Mouse (Mus musculus): ENCODE measurements around the gene 1700037C18Rik. TPM values are rescaled to one million over a fixed set of nuclear protein-coding genes. Genes with fewer than 3 reads are reported as not detected.
"Not testable (repeated sequence)": the region's sequence is repeated elsewhere in the genome, so short reads cannot be mapped to it uniquely, and the experiment has no call there.

Gene 1700037C18Rik
- total RNA-seq, 2 experiments from 2014 or later: 2.4 to 2.8 TPM

DNA sequence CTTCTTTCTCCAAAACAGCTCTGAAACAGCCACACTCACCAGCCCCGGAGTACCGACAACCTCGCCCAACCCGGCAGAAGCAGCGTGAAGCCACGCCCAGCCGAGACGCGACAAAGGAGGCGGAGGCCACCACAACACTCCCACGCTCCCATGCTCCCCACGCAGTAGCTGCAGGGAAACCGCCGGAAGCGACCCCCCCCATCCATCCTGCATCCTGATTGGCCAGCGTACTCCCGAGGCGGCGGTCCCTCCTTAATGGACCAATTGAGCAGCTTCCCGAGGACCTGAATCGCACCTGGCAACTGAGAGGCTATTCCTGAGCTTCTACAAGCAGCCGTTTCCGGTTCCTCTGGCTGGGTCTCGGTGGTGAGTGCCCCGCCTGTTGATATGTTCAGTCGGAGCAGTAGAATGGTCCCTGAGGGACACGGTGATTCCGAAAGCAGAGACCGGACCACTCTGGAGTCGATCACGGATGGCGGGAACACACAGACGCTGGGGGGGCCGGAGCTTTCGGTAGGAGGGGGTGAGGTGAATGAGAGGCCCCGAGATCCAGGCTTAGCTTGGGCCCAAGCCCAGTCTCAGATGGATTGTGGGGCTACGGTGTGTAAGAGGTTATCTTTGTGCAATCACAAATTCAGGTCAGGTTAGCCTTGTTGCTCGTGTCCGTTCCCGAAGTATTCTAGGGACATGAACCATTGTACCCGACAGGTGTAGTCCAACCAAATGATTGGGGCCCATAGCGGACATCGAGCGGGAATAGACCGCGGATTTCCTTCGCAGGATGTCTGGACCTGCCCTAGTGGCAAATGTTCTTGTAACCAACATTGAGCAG lies 36.1 kb downstream of the 1700037C18Rik start, which contains the start of gene Naa60:
Gene Naa60, plus strand, starts transcription at position 160 of the 832 bp plus-strand sequence.
- DNase-seq (ENCODE audit: low spot score): peak; percentile 86

DNA sequence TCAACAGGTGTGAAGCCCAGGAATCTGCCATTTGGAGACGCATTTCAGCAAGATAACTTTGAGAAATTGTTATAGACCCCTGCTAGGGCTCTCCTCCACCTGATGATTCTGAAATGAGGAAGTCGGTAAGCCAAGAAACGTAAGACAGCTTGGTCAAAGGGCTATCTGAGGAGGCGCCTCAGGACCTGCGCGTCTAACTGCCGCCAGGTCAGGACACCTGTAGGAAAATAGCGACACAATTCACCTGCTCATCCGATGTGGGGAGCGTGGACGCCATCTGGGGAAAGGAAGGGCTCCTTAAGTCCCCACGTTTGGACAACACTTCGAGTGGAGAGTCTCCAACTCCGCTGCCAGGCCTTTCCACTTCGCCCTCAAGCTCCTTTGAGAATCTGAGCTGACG lies 36.7 kb downstream of the 1700037C18Rik start:
- no peak for DNase-seq (ENCODE audit: low spot score)

DNA sequence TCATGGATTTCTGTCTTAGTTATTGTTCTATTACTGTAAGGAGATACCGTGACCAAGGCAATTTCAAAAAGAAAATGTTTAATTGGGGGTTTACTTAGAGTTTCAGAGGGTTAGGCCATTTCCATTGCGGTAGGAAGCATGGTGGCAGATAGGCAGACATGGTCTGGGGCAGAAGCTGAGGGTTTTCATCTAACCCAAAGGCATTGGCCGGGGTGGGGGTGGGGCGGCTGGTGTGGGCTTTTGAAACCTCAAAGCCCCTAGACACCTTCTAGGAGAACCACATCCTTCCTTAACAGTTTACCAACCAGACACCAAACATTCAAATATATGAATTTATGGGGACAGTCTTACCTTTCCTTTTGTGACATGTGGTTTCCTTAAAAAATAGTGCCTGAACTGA lies 49.2 kb downstream of the 1700037C18Rik start:
- no peak for DNase-seq (ENCODE audit: low spot score)

DNA sequence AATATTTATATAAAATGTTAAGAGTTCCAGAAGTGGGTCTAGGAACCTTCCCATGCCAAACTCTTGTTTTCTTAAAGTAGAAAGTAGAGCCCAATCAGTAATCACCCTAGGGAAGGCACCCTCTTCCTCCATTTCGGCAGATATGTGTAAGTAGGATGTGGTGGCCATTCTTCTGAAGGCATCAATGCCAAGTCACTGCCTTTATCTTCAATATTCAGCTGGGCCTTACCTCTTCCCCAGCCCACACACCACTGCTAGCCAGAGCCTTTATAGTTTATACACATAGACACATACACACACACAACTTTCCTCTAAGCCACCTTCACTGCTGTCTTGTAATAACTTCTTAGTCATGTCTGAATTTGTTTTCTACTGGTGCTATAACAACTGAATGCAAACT lies 52.7 kb downstream of the 1700037C18Rik start:
- no peak for DNase-seq (ENCODE audit: low spot score)

DNA sequence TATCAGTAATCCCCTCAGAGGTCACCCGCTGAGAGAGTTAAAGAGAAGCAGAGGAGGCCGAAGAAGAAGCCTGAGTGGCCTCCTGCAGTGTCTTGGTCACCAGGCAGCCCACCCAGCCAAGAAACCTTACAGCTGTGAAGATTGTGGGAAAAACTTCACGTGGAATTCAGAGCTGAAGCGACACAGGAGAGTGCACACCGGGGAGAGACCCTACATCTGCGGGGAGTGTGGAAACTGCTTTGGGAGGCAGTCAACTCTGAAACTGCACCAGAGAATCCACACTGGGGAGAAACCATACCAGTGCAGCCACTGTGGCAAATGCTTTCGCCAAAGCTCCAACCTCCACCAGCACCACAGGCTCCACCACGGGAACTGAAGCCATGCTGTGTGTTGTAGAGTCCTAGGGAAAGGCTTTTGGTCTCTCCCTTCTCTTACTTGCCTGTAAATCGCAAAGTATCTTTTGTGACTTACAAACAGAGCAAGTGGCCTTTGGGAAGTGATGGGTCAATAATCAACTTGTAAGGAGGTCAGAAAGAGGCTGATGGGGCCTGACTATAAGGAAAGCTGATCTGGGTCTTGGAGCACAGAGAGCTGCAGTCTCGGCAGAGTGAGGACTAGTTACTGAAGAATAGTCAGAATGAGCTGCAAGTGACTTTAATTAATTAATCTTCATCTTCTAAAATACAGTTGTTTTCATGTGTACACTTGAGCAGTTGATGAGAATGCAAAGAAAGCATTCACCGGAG lies 53.9 kb downstream of the 1700037C18Rik start:
- DNase-seq (ENCODE audit: low spot score): no peak

DNA sequence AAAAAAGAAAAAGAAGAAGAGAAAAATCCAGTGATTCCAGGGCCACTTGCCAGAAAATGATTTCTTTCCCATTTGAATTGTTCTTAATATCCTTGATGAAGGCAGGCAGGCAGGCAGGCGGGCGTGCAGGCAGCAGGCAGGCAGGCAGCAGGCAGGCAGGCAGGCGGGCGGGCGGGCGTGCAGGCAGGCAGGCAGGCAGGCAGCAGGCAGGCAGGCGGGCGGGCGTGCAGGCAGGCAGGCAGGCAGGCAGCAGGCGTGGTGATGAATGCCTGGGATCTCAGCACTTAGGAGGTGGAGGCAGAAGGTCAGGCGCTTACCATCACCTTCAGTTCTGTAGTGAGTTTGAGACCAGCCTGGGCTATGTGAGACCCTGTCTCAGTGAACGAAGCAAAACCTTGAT lies 55.9 kb downstream of the 1700037C18Rik start:
- DNase-seq (ENCODE audit: low spot score): no peak

DNA sequence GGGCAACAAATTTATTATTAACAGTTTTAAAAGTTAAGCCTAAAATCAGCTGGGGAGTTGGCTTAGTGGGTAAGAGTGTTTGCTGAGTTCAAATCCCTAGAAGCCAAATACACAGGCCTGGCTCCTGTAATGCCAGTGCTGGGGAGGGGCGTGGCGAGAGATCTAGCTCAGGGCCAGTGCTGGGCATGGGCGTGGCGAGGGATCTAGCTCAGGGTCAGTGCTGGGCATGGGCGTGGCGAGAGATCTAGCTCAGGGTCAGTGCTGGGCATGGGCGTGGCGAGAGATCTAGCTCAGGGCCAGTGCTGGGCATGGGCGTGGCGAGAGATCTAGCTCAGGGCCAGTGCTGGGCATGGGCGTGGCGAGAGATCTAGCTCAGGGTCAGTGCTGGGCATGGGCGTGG lies 57.2 kb downstream of the 1700037C18Rik start:
- DNase-seq (ENCODE audit: low spot score): not testable (repeated sequence)

DNA sequence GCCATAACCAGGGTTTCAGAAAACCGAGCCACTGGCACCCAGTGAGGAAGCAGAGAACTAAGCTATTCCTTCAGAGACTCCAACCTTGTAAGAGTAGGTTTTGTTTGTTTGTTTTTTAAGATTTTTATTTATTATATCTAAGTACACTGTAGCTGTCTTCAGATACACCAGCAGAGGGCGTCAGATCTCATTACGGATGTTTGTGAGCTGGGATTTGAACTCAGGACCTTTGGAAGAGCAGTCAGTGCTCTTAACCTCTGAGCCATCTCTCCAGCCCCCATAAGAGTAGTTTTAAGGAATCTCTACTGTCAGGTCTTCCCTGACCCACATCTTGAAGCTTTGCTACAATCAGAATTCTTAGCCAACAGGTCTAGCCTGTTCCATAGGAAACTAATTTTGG lies 60.1 kb downstream of the 1700037C18Rik start:
- no peak for DNase-seq (ENCODE audit: low spot score)

DNA sequence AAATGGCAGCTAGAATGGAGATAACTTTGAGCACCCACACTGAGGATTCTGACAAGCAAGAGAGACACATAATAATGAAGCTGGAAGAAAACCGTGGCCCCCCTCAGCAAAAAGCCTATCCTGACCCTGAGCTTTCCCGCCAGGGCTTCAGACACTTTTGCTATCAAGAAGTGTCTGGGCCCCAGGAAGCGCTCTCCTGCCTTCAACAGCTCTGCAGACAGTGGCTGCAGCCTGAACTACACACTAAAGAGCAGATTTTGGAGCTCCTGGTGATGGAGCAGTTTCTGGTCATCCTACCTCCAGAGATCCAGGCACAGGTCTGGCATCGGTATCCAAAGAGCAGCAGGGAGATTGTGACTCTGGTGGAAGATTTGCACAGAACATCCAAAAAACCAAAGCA lies 60.6 kb downstream of the 1700037C18Rik start:
- no peak for DNase-seq (ENCODE audit: low spot score)

DNA sequence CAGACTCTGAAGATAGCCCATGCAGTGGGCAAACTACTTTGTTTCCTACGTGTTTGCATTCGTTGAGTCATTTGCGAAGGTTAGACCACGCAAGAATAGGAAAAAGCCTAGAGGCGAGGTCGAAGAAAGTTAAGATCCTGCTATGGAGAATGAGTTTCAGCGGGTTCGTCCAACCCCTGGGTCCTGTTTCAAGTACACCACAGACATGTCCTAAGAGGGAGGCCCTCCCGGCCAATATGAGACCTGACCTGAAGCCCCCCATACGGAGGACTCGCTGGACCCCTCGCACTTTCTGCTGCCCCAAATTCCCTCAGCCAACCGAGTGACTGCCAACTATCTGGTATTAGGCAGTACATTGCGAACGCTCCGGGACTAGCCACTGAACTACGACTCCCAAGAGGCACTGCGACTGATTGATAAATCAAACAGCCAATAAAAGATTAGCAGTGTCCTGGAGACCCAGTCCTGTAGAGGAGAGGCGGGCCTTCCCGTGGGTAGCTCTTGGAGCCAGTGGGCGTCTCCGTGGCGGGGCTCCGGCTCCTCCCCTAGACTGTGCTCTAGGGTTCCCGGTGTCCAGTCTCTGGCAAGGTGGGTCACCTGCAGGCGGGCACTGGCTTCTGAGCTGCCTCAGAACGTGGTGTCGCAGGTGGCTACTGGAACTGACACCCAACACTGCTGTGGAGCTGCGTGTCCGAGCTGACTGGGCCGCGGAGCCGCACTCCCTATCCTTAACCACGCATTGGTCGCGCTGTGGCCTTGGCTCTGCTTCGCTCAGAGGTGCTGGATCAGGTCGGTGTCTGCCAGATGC lies 61.6 kb downstream of the 1700037C18Rik start, which contains the start of gene Zfp174:
Gene Zfp174, plus strand, starts transcription at position 558 of the 808 bp plus-strand sequence.
- peak; percentile 98 for DNase-seq (ENCODE audit: low spot score)

Small RNAs within 50 kb of the gene (microRNA-seq; reads per million reads assigned to microRNA genes)
- not detected for gene Gm23493

Other genes starting within 250 kb of the 1700037C18Rik start
- not detected for gene Mefv, start 190.6 kb downstream of the 1700037C18Rik start, total RNA-seq (2021)
- 1 to 10 TPM; 5.4 to 6.1 TPM for gene Zfp263, start 164.6 kb downstream of the 1700037C18Rik start, total RNA-seq (2021)
- gene Olfr15, start 77.8 kb downstream of the 1700037C18Rik start, total RNA-seq (2021): not detected
- gene Zfp174, start 61.4 kb downstream of the 1700037C18Rik start, total RNA-seq (2021): 1 to 10 TPM; 1.7 to 1.9 TPM
- gene Naa60, start 36.3 kb downstream of the 1700037C18Rik start, total RNA-seq (2021): 10 to 100 TPM; 36.8 to 37.1 TPM
- 1 to 10 TPM; 6.3 to 7.2 TPM for gene Zfp597, start 24.1 kb downstream of the 1700037C18Rik start, total RNA-seq (2021)
- not detected for gene Gm20695, start 24.0 kb downstream of the 1700037C18Rik start, total RNA-seq (2021)
- gene Cluap1, start 112 bp upstream of the 1700037C18Rik start, total RNA-seq (2021): 1 to 10 TPM; 7.3 to 8.4 TPM
- 1 to 10 TPM; 1.5 to 3.1 TPM for gene Nlrc3, start 67.9 kb upstream of the 1700037C18Rik start, total RNA-seq (2021)
- gene Slx4, start 95.1 kb upstream of the 1700037C18Rik start, total RNA-seq (2021): 1 to 10 TPM; 7.6 to 9.2 TPM
- under 1 TPM in 1 of 2 experiments, not detected in 1; 0.33 TPM for gene Dnase1, start 128.3 kb upstream of the 1700037C18Rik start, total RNA-seq (2021)
- gene Trap1, start 169.1 kb upstream of the 1700037C18Rik start, total RNA-seq (2021): 100 to 1,000 TPM; 127 to 130 TPM

All from gastrocnemius, adult 18-20 months (tissue).